Mouse (Mus musculus): ENCODE results near the gene Neu2.

The Neu2 gene

GRCm38 (mm10) chr1:87620693-87621092 lies 111.0 kb downstream of the Neu2 start:
- DNase-seq, result no peak

DNA sequence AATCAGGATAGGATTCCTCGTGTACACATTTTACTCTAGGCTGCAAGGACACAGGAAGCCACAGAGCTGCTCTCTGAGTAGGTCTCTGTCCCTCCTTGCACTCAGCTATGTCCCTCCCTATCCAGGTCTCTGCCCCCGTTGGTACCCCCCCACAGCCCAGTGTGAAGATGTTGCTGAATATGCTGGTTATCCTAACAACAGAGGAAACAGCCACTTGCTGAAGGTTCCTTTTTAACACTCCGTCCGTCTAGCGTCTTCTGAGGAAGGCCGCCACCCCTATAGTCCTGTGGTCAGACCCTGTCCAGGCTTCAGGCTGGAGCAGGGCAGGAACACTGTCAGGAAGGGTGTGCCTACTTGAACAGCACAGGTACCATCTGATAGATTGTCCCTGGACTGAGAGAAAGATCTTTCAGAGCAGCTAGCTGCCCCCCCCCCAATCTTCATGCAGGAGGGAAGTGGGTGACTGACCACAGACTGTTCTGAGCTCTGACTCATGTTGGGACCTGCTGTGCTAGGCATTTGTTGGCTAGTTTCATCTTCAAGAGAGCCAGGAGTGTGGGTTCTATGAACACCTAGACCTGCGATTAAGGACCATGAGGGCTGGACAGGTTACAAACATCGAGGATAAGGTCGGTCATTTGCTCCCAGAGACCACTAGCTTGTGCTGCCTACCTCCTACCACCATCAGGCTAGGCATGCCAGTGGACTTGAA lies 111.6 kb downstream of the Neu2 start:
- peak; percentile 93 for DNase-seq

- DNase-seq, result no peak
Observed at GRCm38 (mm10) chr1:87621858-87622279, 112.2 kb downstream of the Neu2 start.

GRCm38 (mm10) chr1:87623977-87624666 lies 114.4 kb downstream of the Neu2 start:
- DNase-seq, result no peak

GRCm38 (mm10) chr1:87624826-87625225 lies 115.1 kb downstream of the Neu2 start:
- no peak for DNase-seq

DNA sequence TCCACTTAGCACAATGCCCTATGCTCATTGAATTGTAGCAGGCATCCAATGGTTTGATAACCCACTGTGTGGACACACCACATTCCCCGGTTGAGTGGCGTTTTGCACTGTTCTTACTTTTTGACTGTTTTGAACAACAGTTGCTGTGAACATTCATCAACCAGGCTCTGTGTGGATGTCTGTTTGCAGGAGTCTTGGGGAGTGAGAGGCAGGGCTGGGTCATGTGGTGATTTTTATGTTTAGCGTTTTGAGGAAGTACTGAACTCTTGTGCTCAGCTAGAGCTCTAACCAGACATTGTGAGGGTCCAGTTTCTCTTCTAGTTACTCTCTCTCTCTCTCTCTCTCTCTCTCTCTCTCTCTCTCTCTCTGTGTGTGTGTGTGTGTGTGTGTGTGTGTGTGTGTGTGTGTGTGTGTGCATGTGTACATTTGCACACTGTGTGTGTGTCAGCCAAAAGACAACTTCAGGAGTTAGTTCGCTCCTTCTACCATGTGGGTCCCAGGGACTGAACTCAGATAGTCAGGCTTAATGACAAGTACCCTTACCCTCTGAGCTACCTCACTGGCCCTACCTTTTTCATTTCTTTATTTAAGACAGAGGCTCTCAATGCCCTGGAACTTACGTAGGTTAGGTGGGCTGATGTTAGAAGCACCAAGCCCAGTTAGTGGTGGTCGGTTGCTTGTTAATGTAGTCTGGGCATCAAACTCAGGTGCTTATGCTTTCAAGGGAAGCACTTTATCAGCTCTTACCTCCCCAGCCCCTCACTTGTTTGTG lies 115.8 kb downstream of the Neu2 start:
- peak; percentile 90 for DNase-seq

DNA sequence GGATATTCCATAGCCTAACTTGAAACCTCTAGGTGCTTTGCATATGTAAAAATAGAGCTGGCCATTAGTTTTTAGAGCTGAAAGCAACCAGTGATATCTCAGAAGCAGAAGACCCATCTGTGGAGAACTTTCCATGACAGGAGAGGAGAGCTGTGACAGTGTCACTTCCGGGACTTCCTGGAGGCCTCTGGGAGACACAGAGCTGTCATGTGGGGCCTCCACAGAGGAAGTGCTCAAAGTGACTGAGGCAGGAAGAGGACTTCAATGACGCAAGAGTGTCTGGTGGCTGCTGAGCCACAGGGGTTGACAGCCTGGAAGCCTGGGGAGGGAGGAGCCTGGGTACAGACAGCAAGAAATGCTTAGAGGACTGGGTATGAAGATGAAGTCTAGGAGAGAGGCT lies 116.7 kb downstream of the Neu2 start:
- DNase-seq, result peak; percentile 99

- no peak for DNase-seq
Observed at GRCm38 (mm10) chr1:87628085-87628484, 118.4 kb downstream of the Neu2 start.

DNA sequence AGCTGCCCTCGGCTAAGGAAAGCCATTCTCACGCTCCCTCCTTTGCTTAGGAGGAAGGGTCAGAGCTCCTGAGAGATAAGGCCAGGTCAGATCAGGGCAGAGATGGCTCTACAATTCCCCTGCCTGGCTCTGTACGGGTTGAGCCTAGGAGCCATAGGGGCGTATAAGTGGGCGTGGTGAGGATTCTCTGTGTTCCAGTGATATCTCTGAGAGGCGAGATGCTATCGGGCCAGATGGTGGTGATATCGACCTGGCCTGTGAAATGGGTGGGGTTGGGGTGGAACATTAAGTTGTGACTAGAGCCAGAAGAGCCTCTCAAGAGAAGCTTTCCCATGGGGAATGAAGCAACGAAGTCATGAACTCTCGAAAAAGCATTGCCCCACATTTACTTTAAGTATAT lies 121.9 kb downstream of the Neu2 start:
- DNase-seq, result no peak

GRCm38 (mm10) chr1:87632163-87632562 lies 122.5 kb downstream of the Neu2 start:
- DNase-seq, result no peak

- DNase-seq, result no peak
Observed at GRCm38 (mm10) chr1:87636716-87637117, 127.0 kb downstream of the Neu2 start.

- peak; percentile 94 for DNase-seq
Observed at GRCm38 (mm10) chr1:87637121-87637877, 127.6 kb downstream of the Neu2 start.

DNA sequence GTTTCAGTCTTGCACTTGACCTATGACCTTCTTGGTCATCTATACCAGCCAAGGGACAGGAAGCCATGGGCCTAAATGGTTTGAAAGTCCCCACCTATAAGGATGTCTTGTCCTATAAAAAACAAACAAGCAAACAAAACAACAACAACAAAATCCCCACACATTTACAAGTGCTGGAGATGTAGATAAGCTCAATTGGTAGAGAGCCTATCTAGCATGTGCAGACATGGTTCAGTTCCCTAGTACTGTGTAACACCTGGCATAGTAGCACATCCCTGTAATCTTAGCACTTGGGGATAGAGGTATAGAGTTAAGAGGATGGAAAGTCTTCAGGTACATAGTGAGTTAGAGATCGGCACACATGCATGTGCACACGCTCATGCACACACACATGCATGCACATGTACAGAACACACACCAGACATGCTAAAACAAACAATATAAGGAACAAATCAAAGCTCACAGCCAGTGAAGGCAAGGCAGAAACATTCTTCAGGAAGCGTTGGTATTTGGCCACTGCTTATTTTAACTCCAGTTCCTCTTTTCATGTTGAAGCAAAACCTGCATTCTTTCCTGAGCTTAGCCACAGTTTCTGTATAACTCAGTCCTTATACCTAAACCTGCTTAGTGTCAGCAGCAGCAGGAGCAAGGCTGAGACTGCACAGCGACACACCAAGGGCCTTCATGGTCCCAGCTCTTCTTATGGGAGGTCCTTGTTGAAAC lies 128.3 kb downstream of the Neu2 start:
- no peak for DNase-seq

- peak; percentile 93 for DNase-seq
Observed at GRCm38 (mm10) chr1:87639724-87640123, 130.0 kb downstream of the Neu2 start.

- DNase-seq, result peak; percentile 98
Observed at GRCm38 (mm10) chr1:87640165-87640661, 130.5 kb downstream of the Neu2 start.

- DNase-seq, result no peak
Observed at GRCm38 (mm10) chr1:87643016-87643415, 133.3 kb downstream of the Neu2 start.

DNA sequence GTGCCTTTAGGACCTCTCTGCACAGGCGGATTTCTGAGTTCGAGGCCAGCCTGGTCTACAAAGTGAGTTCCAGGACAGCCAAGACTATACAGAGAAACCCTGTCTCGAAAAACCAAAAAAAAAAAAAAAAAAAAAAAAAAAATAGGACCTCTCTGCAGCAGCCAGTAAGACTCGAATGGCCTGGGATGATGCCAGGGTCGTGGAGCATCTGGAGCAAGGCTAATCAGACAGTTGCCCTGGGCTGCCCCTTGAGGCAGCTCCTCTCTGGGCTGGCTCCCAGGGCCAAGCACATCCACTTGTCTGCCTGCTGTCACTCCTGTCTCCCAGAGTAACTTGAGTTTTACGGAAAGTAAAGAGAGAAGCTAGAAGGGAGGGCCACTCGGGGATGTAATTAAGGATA lies 135.4 kb downstream of the Neu2 start:
- no peak for DNase-seq

DNA sequence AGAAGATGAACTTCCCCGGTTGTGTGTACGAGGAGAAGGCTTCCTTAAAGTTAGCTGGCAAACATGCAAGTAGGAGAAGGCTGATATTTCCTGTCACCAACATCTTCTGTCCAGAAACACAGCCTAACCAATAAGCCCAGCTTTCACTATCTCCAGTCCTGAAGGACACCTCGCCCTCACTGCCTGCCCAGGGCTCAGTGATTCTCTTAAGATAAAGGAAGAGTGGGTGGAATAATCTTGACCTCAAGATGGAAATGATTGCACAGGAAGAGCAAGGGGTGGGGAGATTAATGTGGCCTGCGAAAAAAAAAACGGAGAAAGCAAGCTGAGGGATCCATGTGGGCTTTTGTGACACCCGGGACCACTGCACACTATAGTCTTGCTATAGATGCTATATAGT lies 136.1 kb downstream of the Neu2 start:
- no peak for DNase-seq
